Mouse (Mus musculus) cerebellum, adult 2 months (tissue): ENCODE results near the gene Plagl2.

Source experiments
- CTCF ChIP-seq: fragments of 200-500 bp; IDR thresholded peaks from 2 replicates; pipeline ENCODE4 v1.5.1; 2011; ENCODE audit warnings: low read depth, mild to moderate bottlenecking, control low read depth, low read length, moderate library complexity, borderline replicate concordance; ENCODE audit not compliant: insufficient read depth
- POLR2A ChIP-seq: fragments of 200-500 bp; IDR thresholded peaks from 2 replicates; pipeline ENCODE4 v1.6.1; 2011; ENCODE audit warnings: low read length, control low read depth, borderline replicate concordance; ENCODE audit not compliant: insufficient read depth

DNA sequence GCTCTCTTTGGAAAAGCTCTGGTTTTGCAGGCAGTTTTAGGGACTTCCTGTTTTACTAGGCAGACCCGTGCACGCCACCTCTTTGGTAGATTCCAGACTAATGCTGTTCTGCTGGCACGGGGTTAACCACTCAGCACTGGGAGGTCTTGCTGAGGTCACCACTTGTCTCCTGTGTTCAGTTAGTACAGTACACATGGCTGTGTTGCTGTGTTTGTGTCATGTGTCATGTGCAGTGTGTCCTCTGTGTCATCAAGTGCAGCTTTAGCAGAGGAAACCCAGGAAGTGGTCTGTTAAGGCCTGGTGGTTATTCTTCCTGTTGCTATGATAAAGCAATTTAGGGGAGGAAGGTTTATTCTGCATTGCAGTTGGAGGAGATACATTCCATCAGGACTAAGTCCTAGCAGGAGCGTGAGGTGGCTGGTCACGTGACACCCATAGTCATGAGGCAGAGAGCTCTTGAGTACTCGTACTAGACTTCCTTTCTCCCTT, 26.4 kb downstream of the Plagl2 start:
- TF ChIP-seq CTCF (no peak), POLR2A (no peak)
